Mouse (Mus musculus): ENCODE measurements around the gene Gtpbp2. TPM values are rescaled to one million over a fixed set of nuclear protein-coding genes. Genes with fewer than 3 reads are reported as not detected.

The Gtpbp2 gene
- polyA plus RNA-seq, 1 experiment from 2014 or later: 31.1 TPM

DNA sequence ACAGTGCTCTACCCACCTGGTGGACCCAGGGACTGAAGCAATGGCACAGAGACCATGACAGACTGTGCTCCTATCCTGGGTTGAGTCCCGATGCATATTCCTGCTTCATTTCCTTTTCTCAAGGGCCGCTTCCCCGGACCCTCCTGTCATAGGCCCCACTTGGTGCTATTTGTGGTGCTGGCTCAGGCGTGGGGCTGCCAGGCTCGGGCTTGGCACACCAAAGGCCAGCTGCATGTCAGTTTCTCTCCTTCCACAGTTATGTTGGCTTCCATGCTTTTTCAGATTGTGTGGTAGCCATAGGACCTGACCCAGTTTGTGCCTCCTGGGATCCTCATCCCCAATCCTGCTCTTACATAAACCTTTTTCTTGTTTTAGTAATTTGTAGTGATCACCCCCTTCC lies 7.9 kb downstream of the Gtpbp2 start:
- H3K9ac ChIP-seq (ENCODE audit: low read depth, low read length): no peak overlapping the region
- H3K4me1 ChIP-seq (replicated peaks; ENCODE audit: control insufficient read depth, insufficient read depth, low read length): no peaks in the 10 kb centered on the region
- no peak for DNase-seq (ENCODE audit: low spot score)
- H3K4me3 ChIP-seq (ENCODE audit: low read depth, low read length): no peak overlapping the region
- 89% methylated on average over 5 of the region's 5 CpGs for WGBS
- no peak overlapping the region; the same call in 1 of the 2 replicates for H3K27ac ChIP-seq (ENCODE audit: low read depth, low read length)
- no peak for ATAC-seq (replicated peaks; ENCODE audit: low FRiP score)
- H3K27me3 ChIP-seq (replicated peaks; ENCODE audit: control insufficient read depth, insufficient read depth, low read length): no peaks in the 10 kb centered on the region
- H3K4me2 ChIP-seq: no peak overlapping the region
- H3K36me3 ChIP-seq (ENCODE audit: control insufficient read depth, insufficient read depth, low read length): peaks cover 54% of the 10 kb centered on the region
- no peaks in the 10 kb centered on the region for H3K9me3 ChIP-seq (ENCODE audit: control insufficient read depth, low read length)

DNA sequence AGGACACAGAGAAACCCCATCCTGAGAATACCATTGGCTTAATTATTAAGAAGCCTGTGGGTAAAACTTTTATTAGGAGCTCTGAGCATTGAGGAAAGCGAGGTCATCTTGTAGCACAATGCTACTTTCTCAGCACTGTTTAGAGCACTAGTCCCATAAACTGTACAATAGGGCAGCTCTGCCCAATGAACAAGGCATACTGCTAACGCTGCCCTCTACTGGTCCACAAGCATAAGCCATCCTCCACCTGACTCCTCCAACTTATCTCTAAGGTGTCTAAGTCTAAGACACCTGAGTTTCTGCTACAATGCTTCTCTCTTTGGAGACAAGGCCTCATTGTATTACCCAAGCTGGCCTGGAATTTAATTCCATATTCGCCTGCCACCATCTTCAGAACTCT lies 9.7 kb downstream of the Gtpbp2 start:
- H3K4me2 ChIP-seq: no peak overlapping the region
- H3K4me1 ChIP-seq (replicated peaks; ENCODE audit: control insufficient read depth, insufficient read depth, low read length): no peaks in the 10 kb centered on the region
- H3K27me3 ChIP-seq (replicated peaks; ENCODE audit: control insufficient read depth, insufficient read depth, low read length): no peaks in the 10 kb centered on the region
- ATAC-seq (replicated peaks; ENCODE audit: low FRiP score): 0 out of 2 replicates have a peak, but pooled peaks have one; percentile 51
- H3K9ac ChIP-seq (ENCODE audit: low read depth, low read length): no peak overlapping the region
- no peak for DNase-seq (ENCODE audit: low spot score)
- H3K36me3 ChIP-seq (ENCODE audit: control insufficient read depth, insufficient read depth, low read length): peaks cover 43% of the 10 kb centered on the region
- no peak overlapping the region for H3K4me3 ChIP-seq (ENCODE audit: low read depth, low read length)
- no peak overlapping the region for H3K27ac ChIP-seq (ENCODE audit: low read depth, low read length)
- 67% methylated on average over 3 of the region's 3 CpGs for WGBS
- H3K9me3 ChIP-seq (ENCODE audit: control insufficient read depth, low read length): no peaks in the 10 kb centered on the region

DNA sequence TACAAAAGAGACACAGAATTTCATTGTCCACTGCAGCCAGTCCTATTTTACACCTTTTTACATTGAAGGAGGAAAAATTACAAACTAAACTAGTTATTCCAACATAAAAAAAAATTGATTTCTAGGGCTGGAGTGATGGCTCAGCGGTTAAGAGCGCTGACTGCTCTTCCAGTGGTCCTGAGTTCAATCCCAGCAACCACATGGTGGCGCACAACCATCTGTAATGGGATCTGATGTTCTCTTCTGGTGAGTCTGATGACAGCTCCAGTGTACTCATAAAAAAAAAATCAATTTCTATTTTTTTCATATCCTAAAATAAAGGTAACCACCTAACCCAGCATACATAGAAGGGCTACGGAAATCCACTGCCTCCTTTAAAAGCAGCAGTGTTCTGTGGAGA lies 21.4 kb downstream of the Gtpbp2 start:
- H3K36me3 ChIP-seq (ENCODE audit: control insufficient read depth, insufficient read depth, low read length): peaks cover 46% of the 10 kb centered on the region
- no peak overlapping the region for H3K4me3 ChIP-seq (ENCODE audit: low read depth, low read length)
- H3K9ac ChIP-seq (ENCODE audit: low read depth, low read length): no peak overlapping the region
- H3K4me2 ChIP-seq: no peak overlapping the region
- no peaks in the 10 kb centered on the region for H3K27me3 ChIP-seq (replicated peaks; ENCODE audit: control insufficient read depth, insufficient read depth, low read length)
- no peak for ATAC-seq (replicated peaks; ENCODE audit: low FRiP score)
- no peak overlapping the region for H3K27ac ChIP-seq (ENCODE audit: low read depth, low read length)
- no peak for DNase-seq (ENCODE audit: low spot score)
- no peaks in the 10 kb centered on the region for H3K4me1 ChIP-seq (replicated peaks; ENCODE audit: control insufficient read depth, insufficient read depth, low read length)
- 85% methylated on average over 4 of the region's 4 CpGs for WGBS
- no peaks in the 10 kb centered on the region for H3K9me3 ChIP-seq (ENCODE audit: control insufficient read depth, low read length)

DNA sequence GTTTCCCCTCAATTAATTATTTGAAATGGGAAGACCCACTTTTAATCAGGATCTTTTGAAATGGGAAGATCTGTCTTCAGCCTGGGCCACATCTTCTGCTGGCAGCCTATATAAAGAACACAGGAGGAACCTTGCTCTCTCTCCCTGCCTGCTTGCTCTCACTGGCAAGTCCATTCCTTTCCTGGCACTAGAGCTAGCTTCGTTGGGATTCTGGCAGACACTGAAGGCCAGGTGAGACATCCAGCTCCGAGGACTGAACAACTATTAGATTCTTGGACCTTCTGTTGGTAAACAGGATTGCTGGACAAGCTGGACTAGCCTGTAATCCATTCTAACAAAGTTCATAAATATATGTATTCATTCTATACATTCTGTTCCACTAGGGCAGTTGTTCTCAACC lies 28.0 kb downstream of the Gtpbp2 start:
- DNase-seq (ENCODE audit: low spot score) (no peak), ATAC-seq (replicated peaks; ENCODE audit: low FRiP score) (no peak)
- WGBS: 90% methylated on average over 2 of the region's 2 CpGs
- no peak overlapping the region for H3K9ac ChIP-seq (ENCODE audit: low read depth, low read length)
- H3K27me3 ChIP-seq (replicated peaks; ENCODE audit: control insufficient read depth, insufficient read depth, low read length): no peaks in the 10 kb centered on the region
- no peaks in the 10 kb centered on the region for H3K4me1 ChIP-seq (replicated peaks; ENCODE audit: control insufficient read depth, insufficient read depth, low read length)
- H3K4me3 ChIP-seq (ENCODE audit: low read depth, low read length): no peak overlapping the region
- H3K36me3 ChIP-seq (ENCODE audit: control insufficient read depth, insufficient read depth, low read length): peaks cover 36% of the 10 kb centered on the region
- H3K4me2 ChIP-seq: no peak overlapping the region
- no peaks in the 10 kb centered on the region for H3K9me3 ChIP-seq (ENCODE audit: control insufficient read depth, low read length)
- no peak overlapping the region for H3K27ac ChIP-seq (ENCODE audit: low read depth, low read length)

DNA sequence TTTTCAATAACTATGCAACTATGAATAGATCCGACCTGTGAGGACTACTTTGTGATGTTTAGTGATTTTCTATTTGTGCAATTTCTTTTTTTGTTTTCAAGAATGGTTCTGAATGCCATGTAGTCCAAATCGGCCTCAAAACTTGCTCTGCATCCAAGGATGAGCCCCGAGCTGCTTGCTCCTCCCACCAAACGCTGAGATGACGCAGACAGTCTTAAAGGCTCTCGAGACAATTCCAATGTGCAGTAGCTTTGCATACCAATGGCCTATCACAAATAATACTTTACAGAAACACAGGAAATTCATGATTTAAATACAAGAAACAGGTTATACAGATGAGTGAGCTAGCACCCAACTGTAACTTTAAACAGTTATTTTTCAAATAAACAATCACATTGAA lies 40.3 kb downstream of the Gtpbp2 start:
- DNase-seq (ENCODE audit: low spot score) (no peak), ATAC-seq (replicated peaks; ENCODE audit: low FRiP score) (no peak)
- Histone ChIP-seq H3K4me1 (replicated peaks; ENCODE audit: control insufficient read depth, insufficient read depth, low read length) (peaks cover 12% of the 10 kb centered on the region), H3K9me3 (ENCODE audit: control insufficient read depth, low read length) (no peaks in the 10 kb centered on the region), H3K36me3 (ENCODE audit: control insufficient read depth, insufficient read depth, low read length) (peaks cover 24% of the 10 kb centered on the region), H3K9ac (ENCODE audit: low read depth, low read length) (peak overlapping the region; percentile 25; the same call in 1 of the 2 replicates), H3K4me2 (peak overlapping the region; percentile 83), H3K4me3 (ENCODE audit: low read depth, low read length) (peak overlapping the region; percentile 91), H3K27me3 (replicated peaks; ENCODE audit: control insufficient read depth, insufficient read depth, low read length) (no peaks in the 10 kb centered on the region), H3K27ac (ENCODE audit: low read depth, low read length) (no peak overlapping the region)
- WGBS: 53% methylated on average over 6 of the region's 6 CpGs

DNA sequence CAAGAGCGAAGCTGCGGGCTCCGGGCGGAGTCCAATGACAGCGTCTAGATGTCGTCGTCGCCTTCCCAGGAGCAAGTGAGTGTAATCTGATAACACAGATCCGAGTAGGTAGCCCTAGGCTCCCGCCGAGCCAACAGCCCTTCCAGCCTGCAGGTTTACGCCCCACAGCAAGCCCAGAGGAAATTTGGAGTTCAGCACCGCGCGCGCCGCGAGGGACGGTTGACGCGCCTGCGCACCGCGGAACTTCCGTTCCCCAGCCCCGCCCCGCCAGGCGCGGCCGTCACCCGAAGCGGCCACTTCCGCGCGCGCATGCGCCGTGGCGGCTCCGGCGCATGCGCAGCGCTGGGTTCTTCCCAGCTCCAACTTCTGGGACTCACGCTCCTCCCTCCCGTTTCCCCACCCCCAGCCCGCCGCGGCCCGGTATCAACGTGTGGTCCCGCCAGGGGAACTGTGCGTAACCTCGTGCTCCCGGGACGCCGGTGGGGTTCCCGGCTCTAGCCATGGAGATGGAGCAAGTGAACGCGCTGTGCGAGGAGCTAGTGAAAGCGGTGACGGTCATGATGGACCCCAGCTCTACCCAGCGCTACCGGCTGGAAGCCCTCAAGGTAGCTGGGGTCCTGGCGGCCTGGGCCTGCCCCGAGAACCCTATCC lies 41.7 kb downstream of the Gtpbp2 start, which contains the start of the genes Polh and Xpo5:
Gene Polh, minus strand, starts transcription at position 225 of the 651 bp plus-strand sequence.
Gene Xpo5, plus strand, starts transcription at position 362 of the 651 bp plus-strand sequence.
- peaks cover 12% of the 10 kb centered on the region for H3K4me1 ChIP-seq (replicated peaks; ENCODE audit: control insufficient read depth, insufficient read depth, low read length)
- H3K9ac ChIP-seq (ENCODE audit: low read depth, low read length): peak within 1 kb of the TSS; percentile 88
- H3K27ac ChIP-seq (ENCODE audit: low read depth, low read length): peak within 1 kb of the TSS; percentile 94
- H3K27me3 ChIP-seq (replicated peaks; ENCODE audit: control insufficient read depth, insufficient read depth, low read length): no peaks in the 10 kb centered on the region
- DNase-seq (ENCODE audit: low spot score) (peak; percentile 93), ATAC-seq (replicated peaks; ENCODE audit: low FRiP score) (peak; percentile 96)
- peaks cover 27% of the 10 kb centered on the region for H3K36me3 ChIP-seq (ENCODE audit: control insufficient read depth, insufficient read depth, low read length)
- peak within 1 kb of the TSS; percentile 91 for H3K4me3 ChIP-seq (ENCODE audit: low read depth, low read length)
- under 1% methylated on average over 66 of the region's 66 CpGs for WGBS
- peak within 1 kb of the TSS; percentile 83 for H3K4me2 ChIP-seq
- H3K9me3 ChIP-seq (ENCODE audit: control insufficient read depth, low read length): no peaks in the 10 kb centered on the region

DNA sequence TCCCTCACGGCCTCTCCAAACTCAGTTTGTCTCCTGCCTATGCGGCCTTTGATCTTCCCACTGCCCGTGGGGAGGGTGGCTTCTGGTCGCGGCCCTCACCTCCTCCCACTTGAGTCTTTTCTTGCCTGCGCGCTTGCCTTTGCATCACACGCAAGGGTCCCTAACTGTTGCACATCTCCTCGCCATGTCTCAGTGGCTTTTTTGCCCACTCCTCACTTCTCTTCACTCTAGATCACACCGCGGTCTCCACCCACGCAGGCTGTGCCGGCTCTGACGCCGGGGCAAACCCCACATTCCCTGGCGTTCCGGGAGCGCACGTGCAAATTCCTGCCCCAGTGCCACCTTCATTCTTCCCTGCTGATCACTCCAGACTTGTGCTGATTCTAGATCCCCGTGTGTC lies 42.2 kb downstream of the Gtpbp2 start:
- Histone ChIP-seq H3K27me3 (replicated peaks; ENCODE audit: control insufficient read depth, insufficient read depth, low read length) (no peaks in the 10 kb centered on the region), H3K36me3 (ENCODE audit: control insufficient read depth, insufficient read depth, low read length) (peaks cover 29% of the 10 kb centered on the region), H3K27ac (ENCODE audit: low read depth, low read length) (peak overlapping the region; percentile 94), H3K9ac (ENCODE audit: low read depth, low read length) (peak overlapping the region; percentile 88), H3K4me1 (replicated peaks; ENCODE audit: control insufficient read depth, insufficient read depth, low read length) (peaks cover 12% of the 10 kb centered on the region), H3K9me3 (ENCODE audit: control insufficient read depth, low read length) (no peaks in the 10 kb centered on the region), H3K4me3 (ENCODE audit: low read depth, low read length) (peak overlapping the region; percentile 91), H3K4me2 (peak overlapping the region; percentile 77)
- WGBS: under 1% methylated on average over 20 of the region's 20 CpGs
- DNase-seq (ENCODE audit: low spot score): no peak
- no peak for ATAC-seq (replicated peaks; ENCODE audit: low FRiP score)

DNA sequence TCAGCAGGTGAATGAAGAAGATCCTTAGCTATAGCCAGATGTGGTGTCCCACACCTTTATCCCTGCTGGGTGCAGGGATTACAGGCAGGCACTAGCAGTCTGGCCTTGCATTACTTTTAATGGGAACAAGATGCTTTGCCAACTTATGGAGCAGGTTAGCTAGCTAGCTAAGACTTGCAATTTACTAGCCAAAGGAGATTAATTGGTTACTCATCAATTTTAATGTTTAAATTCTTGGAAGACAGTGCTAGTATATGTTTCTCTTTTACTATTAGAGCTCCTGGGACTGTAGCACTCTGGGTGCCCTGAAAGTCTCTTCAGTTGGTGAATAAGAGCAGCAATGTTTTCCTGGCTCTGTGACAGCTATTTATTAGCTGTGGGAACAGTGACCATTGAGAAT lies 45.8 kb downstream of the Gtpbp2 start:
- Histone ChIP-seq H3K27me3 (replicated peaks; ENCODE audit: control insufficient read depth, insufficient read depth, low read length) (no peaks in the 10 kb centered on the region), H3K4me3 (ENCODE audit: low read depth, low read length) (no peak overlapping the region), H3K36me3 (ENCODE audit: control insufficient read depth, insufficient read depth, low read length) (peaks cover 46% of the 10 kb centered on the region), H3K27ac (ENCODE audit: low read depth, low read length) (no peak overlapping the region), H3K9ac (ENCODE audit: low read depth, low read length) (no peak overlapping the region), H3K4me1 (replicated peaks; ENCODE audit: control insufficient read depth, insufficient read depth, low read length) (peaks cover under 1% of the 10 kb centered on the region; the same call in 1 of the 2 replicates), H3K9me3 (ENCODE audit: control insufficient read depth, low read length) (no peaks in the 10 kb centered on the region), H3K4me2 (no peak overlapping the region)
- DNase-seq (ENCODE audit: low spot score): no peak
- no peak for ATAC-seq (replicated peaks; ENCODE audit: low FRiP score)

DNA sequence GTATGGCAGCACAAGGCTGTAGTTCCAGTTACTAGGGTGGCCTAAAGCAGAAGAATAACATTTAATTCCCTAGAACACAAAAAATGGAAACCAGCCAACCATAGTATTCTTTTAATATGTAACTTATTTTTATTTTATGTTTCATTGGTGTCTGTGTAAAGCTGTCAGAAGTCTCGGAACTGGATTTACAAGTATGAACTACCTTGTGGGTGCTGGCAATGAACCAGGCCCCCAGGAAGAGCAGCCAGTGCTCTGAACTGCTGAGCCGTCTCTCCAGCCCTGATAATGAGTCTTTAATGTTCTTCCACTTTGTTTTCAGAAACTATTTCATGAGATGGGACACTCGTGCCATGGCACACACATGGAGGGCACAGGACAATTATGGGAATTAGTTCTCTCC lies 49.7 kb downstream of the Gtpbp2 start:
- Histone ChIP-seq H3K9ac (ENCODE audit: low read depth, low read length) (no peak overlapping the region), H3K9me3 (ENCODE audit: control insufficient read depth, low read length) (no peaks in the 10 kb centered on the region), H3K27me3 (replicated peaks; ENCODE audit: control insufficient read depth, insufficient read depth, low read length) (no peaks in the 10 kb centered on the region), H3K36me3 (ENCODE audit: control insufficient read depth, insufficient read depth, low read length) (peaks cover 62% of the 10 kb centered on the region), H3K4me3 (ENCODE audit: low read depth, low read length) (no peak overlapping the region), H3K27ac (ENCODE audit: low read depth, low read length) (no peak overlapping the region), H3K4me1 (replicated peaks; ENCODE audit: control insufficient read depth, insufficient read depth, low read length) (no peaks in the 10 kb centered on the region), H3K4me2 (no peak overlapping the region)
- 87% methylated on average over 3 of the region's 3 CpGs for WGBS
- no peak for ATAC-seq (replicated peaks; ENCODE audit: low FRiP score)
- DNase-seq (ENCODE audit: low spot score): no peak
